Mouse (Mus musculus) small intestine, adult 2 months (tissue): ENCODE measurements around the gene Epha4. TPM values are rescaled to one million over a fixed set of nuclear protein-coding genes. Genes with fewer than 3 reads are reported as not detected.

Experiments
- H3K27ac ChIP-seq: fragments of 200-500 bp; 2 replicates; pipeline ENCODE4 v1.5.1; 2012; ENCODE audit warnings: low read depth, low read length, control low read depth, inconsistent platforms; ENCODE audit not compliant: insufficient read depth
- H3K27me3 ChIP-seq: fragments of 200-500 bp; 2 replicates; pipeline ENCODE4 v1.6.1; 2012; ENCODE audit warnings: mild to moderate bottlenecking, moderate library complexity, low read length, inconsistent platforms; ENCODE audit not compliant: control insufficient read depth, insufficient read depth
- H3K36me3 ChIP-seq: fragments of 200-500 bp; 2 replicates; pipeline ENCODE4 v1.6.1; 2012; ENCODE audit warnings: mild to moderate bottlenecking, low read length, control low read depth, inconsistent platforms; ENCODE audit not compliant: control insufficient read depth, insufficient read depth
- H3K4me1 ChIP-seq: fragments of 200-500 bp; 2 replicates; pipeline ENCODE4 v1.6.1; 2012; ENCODE audit warnings: low read length, inconsistent platforms, mixed read lengths; ENCODE audit not compliant: control insufficient read depth, insufficient read depth, insufficient read length
- H3K4me3 ChIP-seq: fragments of 200-500 bp; 2 replicates; pipeline ENCODE4 v1.5.1; 2012; ENCODE audit warnings: low read depth, mild to moderate bottlenecking, control low read depth, inconsistent platforms, low read length, moderate library complexity
- CTCF ChIP-seq: fragments of 200-500 bp; IDR thresholded peaks from 2 replicates; pipeline ENCODE4 v1.5.1; 2012; ENCODE audit warnings: low read depth, mild to moderate bottlenecking, control low read depth, inconsistent platforms, low read length, moderate library complexity, mixed read lengths; ENCODE audit not compliant: insufficient replicate concordance, insufficient read length; ENCODE audit errors: extremely low read depth
- POLR2A ChIP-seq: fragments of 200-500 bp; IDR thresholded peaks from 2 replicates; pipeline ENCODE4 v1.6.1; 2012; ENCODE audit warnings: low read depth, mild to moderate bottlenecking, control low read depth, inconsistent platforms, low read length, moderate library complexity
- WGBS: fragments of 180-500 bp; shearing (Covaris S2); methylation state at CpG from one replicate; pipeline ENCODE4 v1.1.7; 2018; 5-methylcytosine and 5-hydroxymethylcytosine counted together
- polyA plus RNA-seq: library from polyadenylated mRNA; depleted of rRNA; stranded (reverse); fragments of >200 nt; gene quantifications from 2 replicates; pipeline ENCODE4 v1.2.3, GENCODE M21; 2012

Gene Epha4
- polyA plus RNA-seq, 1 experiment = 2.6 TPM

DNA sequence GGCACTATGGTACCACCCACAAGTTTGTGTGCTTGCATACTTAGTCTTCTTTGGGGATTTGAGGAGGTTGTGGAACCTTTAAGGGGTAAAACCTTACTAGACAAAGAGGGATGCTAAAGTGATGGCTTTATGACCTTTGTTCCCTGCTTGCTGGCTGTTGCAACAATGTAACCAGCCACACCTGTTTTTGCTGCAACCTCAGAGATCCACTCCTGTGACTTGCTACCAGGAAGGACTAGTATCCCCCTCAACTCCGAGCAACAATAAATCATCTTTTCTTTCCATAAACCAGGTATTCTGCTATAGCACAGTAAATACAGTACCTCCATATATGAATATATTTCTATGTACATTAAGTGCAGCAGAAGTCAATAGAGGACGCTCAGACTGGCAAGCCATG lies 82.4 kb downstream of the Epha4 start:
- no peaks in the 10 kb centered on the region for H3K36me3 ChIP-seq
- no peak overlapping the region for H3K4me3 ChIP-seq
- H3K27ac ChIP-seq = no peak overlapping the region
- TF ChIP-seq POLR2A = no peak
- TF ChIP-seq CTCF = no peak
- peaks cover 3% of the 10 kb centered on the region; the same call in 1 of the 2 replicates for H3K4me1 ChIP-seq
- 61% methylated on average over 2 of the region's 2 CpGs for WGBS
- H3K27me3 ChIP-seq = no peaks in the 10 kb centered on the region

DNA sequence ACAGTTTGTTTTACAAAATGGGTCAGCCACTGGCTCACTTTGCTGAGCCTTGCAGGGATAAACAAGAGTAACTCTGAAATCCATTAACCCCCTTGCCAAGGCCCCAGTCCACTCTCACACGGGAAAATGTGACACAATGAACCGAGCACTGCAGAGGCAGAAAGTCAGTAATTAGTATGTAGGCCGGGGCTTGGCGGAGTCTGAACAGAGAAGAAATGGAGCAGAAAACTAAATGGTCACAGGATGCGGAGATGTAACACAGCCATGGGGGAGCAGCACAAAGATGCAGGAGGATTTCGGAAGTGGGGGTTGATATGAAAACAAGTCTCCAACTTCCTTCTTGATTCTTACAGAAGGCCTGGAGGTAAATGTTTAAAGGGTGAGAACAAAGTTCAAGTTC lies 85.7 kb downstream of the Epha4 start:
- no peak overlapping the region for H3K27ac ChIP-seq
- no peaks in the 10 kb centered on the region for H3K27me3 ChIP-seq
- 89% methylated on average over 6 of the region's 6 CpGs for WGBS
- H3K4me3 ChIP-seq = no peak overlapping the region
- H3K4me1 ChIP-seq = no peaks in the 10 kb centered on the region
- H3K36me3 ChIP-seq = no peaks in the 10 kb centered on the region
- TF ChIP-seq POLR2A (no peak), CTCF (no peak)

DNA sequence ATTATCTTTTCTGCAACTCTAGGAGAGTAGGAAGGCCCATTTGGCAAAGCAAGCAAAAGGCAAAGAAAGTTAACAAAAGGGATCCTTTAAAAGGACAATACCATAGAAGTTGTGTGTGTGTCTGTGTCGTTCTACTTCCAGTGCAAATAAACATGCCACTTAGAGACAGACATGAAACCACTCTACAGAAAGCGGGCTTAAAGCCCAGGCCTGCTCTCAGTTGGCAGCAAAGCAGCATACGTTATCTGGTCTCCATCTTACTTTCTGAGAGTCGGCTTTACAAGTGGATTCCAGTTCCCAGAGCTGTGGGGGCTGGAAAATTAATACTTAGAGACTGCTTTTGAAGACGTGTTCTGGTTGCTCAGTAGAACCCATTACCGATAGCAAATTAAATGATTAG lies 87.9 kb downstream of the Epha4 start:
- no peak overlapping the region for H3K27ac ChIP-seq
- TF ChIP-seq POLR2A (no peak), CTCF (no peak)
- no peaks in the 10 kb centered on the region for H3K36me3 ChIP-seq
- no peaks in the 10 kb centered on the region for H3K27me3 ChIP-seq
- no peaks in the 10 kb centered on the region for H3K4me1 ChIP-seq
- WGBS = 75% methylated on average over 6 of the region's 6 CpGs
- no peak overlapping the region for H3K4me3 ChIP-seq

DNA sequence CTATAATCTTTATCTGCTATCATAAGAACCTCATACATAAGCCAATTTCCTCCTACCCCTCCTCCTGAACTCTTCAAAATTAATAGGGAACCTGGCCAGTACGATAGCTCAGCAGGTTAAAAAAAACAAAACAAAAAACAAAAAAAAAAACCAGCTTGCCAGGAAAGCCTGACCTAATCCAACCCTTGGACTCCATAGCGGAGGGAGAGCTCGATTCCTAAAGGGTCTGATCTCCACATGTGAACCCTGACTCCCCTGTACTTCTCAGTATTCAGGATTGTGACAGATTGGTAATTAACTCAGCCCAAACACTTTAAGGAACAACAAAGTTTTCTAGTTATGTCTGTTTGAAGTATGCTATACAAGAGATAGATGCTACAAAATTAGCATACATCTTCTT lies 89.7 kb downstream of the Epha4 start:
- Histone ChIP-seq H3K4me3 (no peak overlapping the region), H3K36me3 (no peaks in the 10 kb centered on the region), H3K27ac (no peak overlapping the region), H3K27me3 (no peaks in the 10 kb centered on the region), H3K4me1 (no peaks in the 10 kb centered on the region)
- no peak for TF ChIP-seq CTCF
- TF ChIP-seq POLR2A = no peak
- 89% methylated on average over 3 of the region's 3 CpGs for WGBS

DNA sequence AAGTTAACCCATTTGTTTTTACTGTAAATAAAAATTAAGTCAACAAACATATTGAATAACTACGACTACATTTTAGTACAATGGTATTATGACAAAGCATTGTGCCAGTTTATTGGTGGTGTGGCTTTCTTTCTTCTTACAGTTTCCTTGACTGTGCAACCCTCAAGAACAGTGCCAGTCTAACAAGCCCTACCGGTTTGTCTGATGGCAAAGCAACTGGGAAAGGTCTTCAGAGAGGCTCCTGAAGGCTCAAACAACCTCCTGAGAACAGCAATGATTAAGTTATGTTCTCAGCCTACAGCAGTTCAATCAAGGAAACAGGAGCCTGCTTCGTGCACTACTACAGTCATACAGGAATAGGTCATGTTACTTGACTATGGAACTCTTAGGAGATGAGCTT lies 93.8 kb downstream of the Epha4 start:
- no peaks in the 10 kb centered on the region for H3K27me3 ChIP-seq
- no peaks in the 10 kb centered on the region for H3K36me3 ChIP-seq
- no peak for TF ChIP-seq CTCF
- no peak for TF ChIP-seq POLR2A
- no peak overlapping the region for H3K27ac ChIP-seq
- H3K4me3 ChIP-seq = no peak overlapping the region
- no peaks in the 10 kb centered on the region for H3K4me1 ChIP-seq
- 71% methylated on average over 3 of the region's 3 CpGs for WGBS

DNA sequence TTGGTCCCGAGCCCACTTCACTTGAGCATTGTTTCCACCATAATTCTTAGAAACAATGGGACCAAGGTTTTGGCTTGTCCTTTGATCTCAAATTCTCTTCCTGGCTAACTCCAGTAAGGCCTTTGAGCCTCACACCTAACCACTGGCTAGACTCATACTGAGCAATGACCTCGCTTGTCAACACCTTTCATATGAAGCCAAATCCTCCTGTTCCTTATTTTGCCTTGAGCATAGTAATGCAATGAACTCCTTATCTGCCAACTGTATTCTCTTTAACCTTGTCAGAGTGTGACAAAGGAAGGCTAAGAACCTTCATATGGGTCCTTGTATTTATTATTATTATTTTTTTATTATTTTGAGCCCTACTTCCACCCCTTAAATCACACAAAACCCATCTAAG lies 94.5 kb downstream of the Epha4 start:
- no peaks in the 10 kb centered on the region for H3K4me1 ChIP-seq
- TF ChIP-seq CTCF (no peak), POLR2A (no peak)
- no peak overlapping the region for H3K4me3 ChIP-seq
- H3K27ac ChIP-seq = no peak overlapping the region
- 84% methylated on average over 2 of the region's 2 CpGs for WGBS
- H3K27me3 ChIP-seq = no peaks in the 10 kb centered on the region
- no peaks in the 10 kb centered on the region for H3K36me3 ChIP-seq

DNA sequence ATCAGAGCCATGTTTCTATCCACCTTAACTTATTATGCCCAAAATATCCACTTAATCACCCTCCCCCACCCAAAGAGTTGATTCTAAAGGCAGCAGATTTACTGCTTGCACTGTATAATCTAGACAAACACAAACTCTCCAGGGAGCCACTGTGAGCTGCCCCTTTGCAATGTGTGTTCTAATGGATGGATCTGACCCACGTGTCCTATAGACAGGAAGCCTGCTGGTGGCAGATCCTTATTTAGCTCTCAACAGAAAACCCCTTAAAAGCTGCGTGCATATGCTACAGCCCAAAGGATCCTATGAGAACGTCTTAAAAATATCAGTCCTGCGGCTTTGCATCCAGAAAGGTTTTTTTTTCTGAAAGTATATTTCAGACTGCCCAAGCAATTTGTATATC lies 98.0 kb downstream of the Epha4 start:
- Histone ChIP-seq H3K27me3 (no peaks in the 10 kb centered on the region), H3K4me1 (0 out of 2 replicates have a peak, but pooled peaks cover 2% of the 10 kb centered on the region), H3K4me3 (no peak overlapping the region), H3K36me3 (no peaks in the 10 kb centered on the region), H3K27ac (no peak overlapping the region)
- no peak for TF ChIP-seq CTCF
- 78% methylated on average over 4 of the region's 4 CpGs for WGBS

DNA sequence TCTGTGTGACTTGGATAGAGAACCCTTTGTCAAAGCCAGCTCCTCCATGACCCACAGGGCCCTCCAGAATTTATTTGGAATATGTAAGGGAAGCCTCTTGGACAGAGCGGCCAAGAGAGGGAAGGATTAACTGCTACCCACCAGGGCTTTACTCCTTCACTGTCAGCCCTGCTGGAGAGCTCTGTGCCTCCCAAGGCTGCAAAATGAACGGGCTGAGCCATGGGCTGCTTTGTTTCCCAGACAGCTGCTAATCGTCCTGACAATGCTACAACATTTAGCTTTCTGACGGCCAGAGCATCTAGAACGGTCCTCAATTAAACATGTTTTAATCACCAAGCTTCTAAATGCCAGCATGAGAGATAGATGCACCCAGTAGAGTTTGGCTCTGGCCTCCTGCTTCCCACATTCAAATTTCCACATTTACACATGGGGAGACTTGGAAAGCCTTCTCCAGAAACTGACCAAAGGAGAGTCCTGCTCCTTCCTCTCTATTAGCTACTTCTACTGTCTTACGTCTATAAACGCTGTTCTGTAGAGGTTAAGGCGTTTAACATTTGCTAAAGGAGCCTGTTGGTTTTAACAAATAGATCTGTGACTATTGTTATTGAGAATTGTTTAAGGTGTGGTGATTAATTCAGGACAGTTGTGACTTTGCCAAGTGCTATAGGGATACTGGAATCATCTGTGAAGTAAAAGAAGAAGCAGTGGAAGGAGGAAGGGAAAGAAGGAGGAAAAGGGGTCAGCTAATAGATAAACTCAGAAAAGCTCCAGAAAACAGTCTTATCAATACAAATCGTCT lies 101.8 kb downstream of the Epha4 start:
- Histone ChIP-seq H3K27me3 (no peaks in the 10 kb centered on the region), H3K4me3 (no peak overlapping the region), H3K36me3 (no peaks in the 10 kb centered on the region), H3K4me1 (0 out of 2 replicates have a peak, but pooled peaks cover 2% of the 10 kb centered on the region), H3K27ac (no peak overlapping the region)
- no peak for TF ChIP-seq CTCF
- no peak for TF ChIP-seq POLR2A
- 80% methylated on average over 9 of the region's 9 CpGs for WGBS
